Mouse (Mus musculus) retina, adult 2 months (tissue): ENCODE measurements around the gene Dhcr24.

Source experiments
- DNase-seq: peaks from one replicate; pipeline ENCODE4 v3.0.0-alpha.2; 2012; ENCODE audit warnings: low read depth, low spot score

The Dhcr24 gene

GRCm38 (mm10) chr4:106606639-106607554 lies 46.1 kb downstream of the Dhcr24 start:
- no peak for DNase-seq

GRCm38 (mm10) chr4:106607905-106608304 lies 47.1 kb downstream of the Dhcr24 start:
- no peak for DNase-seq

- no peak for DNase-seq
Observed at GRCm38 (mm10) chr4:106613105-106613504, 52.3 kb downstream of the Dhcr24 start.

GRCm38 (mm10) chr4:106613560-106613959 lies 52.7 kb downstream of the Dhcr24 start:
- no peak for DNase-seq

- DNase-seq: peak; percentile 16
Observed at GRCm38 (mm10) chr4:106614180-106614797, 53.5 kb downstream of the Dhcr24 start.

- no peak for DNase-seq
Observed at GRCm38 (mm10) chr4:106614881-106615280, 54.0 kb downstream of the Dhcr24 start.

- no peak for DNase-seq
Observed at GRCm38 (mm10) chr4:106615637-106616036, 54.8 kb downstream of the Dhcr24 start.

- no peak for DNase-seq
Observed at GRCm38 (mm10) chr4:106617056-106617455, 56.2 kb downstream of the Dhcr24 start, which contains the start of gene Lexm. Gene Lexm (minus strand): TSS chr4:106617241.

- no peak for DNase-seq
Observed at GRCm38 (mm10) chr4:106618898-106619297, 58.1 kb downstream of the Dhcr24 start.

GRCm38 (mm10) chr4:106621428-106621827 lies 60.6 kb downstream of the Dhcr24 start:
- DNase-seq: no peak

GRCm38 (mm10) chr4:106622030-106622493 lies 61.2 kb downstream of the Dhcr24 start, which contains the start of gene Ttc22:
Gene Ttc22 (plus strand): TSS chr4:106622432.
- DNase-seq: no peak

- no peak for DNase-seq
Observed at GRCm38 (mm10) chr4:106622712-106623111, 61.9 kb downstream of the Dhcr24 start.

- DNase-seq: no peak
Observed at GRCm38 (mm10) chr4:106624271-106624670, 63.4 kb downstream of the Dhcr24 start.

- DNase-seq: no peak
Observed at GRCm38 (mm10) chr4:106627809-106628208, 67.0 kb downstream of the Dhcr24 start.

GRCm38 (mm10) chr4:106628650-106629360 lies 68.0 kb downstream of the Dhcr24 start:
- no peak for DNase-seq

- no peak for DNase-seq
Observed at GRCm38 (mm10) chr4:106629374-106629773, 68.5 kb downstream of the Dhcr24 start.

GRCm38 (mm10) chr4:106630333-106631220 lies 69.7 kb downstream of the Dhcr24 start:
- peak; percentile 42 for DNase-seq

GRCm38 (mm10) chr4:106632313-106632712 lies 71.5 kb downstream of the Dhcr24 start:
- DNase-seq: no peak

- DNase-seq: no peak
Observed at GRCm38 (mm10) chr4:106633281-106634085, 72.6 kb downstream of the Dhcr24 start.

- no peak for DNase-seq
Observed at GRCm38 (mm10) chr4:106634086-106634479, 73.2 kb downstream of the Dhcr24 start.
